Mouse (Mus musculus): ENCODE results near the gene Actr2.
"Not testable (repeated sequence)": the region's sequence is repeated elsewhere in the genome, so short reads cannot be mapped to it uniquely, and the experiment has no call there.

Actr2 gene

DNA sequence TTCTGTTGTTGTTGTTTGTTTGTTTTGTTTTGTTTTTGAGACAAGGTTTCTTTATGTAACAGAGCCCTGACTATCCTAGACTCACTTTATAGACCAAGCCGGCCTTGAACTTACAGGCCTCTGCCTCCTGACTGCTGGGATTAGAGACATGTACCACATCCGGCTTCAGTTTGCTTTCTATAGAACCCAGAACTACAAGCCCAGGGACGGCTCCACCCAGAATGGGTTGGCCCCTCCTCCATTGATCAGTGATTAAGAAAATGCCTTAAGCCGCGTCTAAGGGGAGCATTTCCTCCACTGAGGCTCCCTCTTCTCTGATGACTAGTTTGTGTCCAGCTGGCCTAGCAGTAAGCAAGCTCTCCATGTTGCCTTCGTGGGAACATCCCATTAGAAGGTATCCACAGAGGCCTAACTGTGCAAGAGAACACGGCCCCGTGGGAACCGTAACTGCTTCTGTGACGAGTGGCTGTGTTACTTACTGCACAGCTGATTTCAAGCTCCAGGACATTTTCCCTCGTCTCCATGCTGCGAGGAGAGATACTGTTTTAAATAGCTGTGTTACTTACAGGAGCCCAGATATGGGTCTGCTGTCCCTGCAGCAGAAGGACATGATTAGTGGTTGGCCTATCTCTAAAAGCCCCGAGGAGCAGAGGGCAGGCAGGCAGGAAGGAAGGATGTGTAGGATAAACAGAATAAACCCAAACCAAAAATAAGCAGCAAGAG, 59.7 kb downstream of the Actr2 start:
- DNase-seq (ENCODE audit: low read depth, low spot score) = no peak

DNA sequence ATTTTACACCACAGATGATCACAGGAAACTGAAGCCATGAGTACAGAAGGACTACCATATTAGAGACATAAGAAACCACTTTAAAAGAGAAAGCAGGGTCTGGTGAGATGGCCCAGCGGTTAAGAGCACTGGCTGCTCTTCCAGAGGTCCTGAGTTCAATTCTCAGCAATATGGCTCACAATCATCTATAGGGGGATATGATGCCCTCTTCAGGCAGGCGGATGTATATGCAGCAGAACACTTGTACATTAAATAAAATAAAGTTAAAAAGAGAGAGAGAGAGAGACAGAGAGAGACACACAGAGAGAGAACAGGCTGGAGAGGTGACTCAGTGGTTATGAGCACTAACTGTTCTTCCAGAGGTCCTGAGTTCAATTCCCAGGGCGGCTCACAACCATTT, 67.1 kb downstream of the Actr2 start:
- no peak for DNase-seq (ENCODE audit: low read depth, low spot score)

DNA sequence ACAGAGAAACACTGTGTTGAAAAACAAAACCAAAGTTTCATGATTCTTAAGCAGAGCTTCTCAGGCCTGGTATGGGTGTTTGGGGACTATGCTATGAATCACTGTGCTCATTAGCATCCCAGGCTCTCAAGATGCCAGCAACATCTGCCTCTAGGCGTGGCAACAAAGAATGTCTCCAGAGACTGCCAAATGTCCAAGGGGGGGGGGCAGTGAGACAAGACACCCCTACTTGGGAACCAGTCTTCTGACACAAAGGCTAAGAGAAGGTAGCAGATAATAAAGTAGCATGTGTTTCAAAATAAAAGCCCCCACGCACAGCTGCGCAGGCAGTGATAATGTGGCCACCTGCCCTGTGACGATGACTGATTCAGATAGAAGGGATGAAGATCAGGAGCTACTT, 69.5 kb downstream of the Actr2 start:
- peak; percentile 73 for DNase-seq (ENCODE audit: low read depth, low spot score)

DNA sequence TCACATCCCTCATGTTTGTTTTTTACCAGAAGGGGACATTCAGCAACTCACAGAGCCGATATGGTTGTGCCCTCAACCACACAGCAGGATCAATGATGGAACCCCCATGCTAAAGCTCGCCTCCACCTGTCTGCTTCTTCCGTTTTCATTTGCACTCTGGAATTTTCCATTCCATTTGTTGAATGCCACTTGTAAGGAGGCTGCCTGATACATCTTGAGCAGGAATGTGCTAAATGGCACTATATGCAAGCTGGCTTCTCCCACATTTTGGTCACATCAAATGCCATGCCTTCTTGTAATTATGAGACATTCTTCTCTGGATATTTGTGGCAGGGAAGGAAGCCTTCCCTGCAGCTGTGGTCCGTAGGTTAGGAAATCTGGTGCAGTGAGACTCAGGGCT, 70.6 kb downstream of the Actr2 start:
- no peak for DNase-seq (ENCODE audit: low read depth, low spot score)

DNA sequence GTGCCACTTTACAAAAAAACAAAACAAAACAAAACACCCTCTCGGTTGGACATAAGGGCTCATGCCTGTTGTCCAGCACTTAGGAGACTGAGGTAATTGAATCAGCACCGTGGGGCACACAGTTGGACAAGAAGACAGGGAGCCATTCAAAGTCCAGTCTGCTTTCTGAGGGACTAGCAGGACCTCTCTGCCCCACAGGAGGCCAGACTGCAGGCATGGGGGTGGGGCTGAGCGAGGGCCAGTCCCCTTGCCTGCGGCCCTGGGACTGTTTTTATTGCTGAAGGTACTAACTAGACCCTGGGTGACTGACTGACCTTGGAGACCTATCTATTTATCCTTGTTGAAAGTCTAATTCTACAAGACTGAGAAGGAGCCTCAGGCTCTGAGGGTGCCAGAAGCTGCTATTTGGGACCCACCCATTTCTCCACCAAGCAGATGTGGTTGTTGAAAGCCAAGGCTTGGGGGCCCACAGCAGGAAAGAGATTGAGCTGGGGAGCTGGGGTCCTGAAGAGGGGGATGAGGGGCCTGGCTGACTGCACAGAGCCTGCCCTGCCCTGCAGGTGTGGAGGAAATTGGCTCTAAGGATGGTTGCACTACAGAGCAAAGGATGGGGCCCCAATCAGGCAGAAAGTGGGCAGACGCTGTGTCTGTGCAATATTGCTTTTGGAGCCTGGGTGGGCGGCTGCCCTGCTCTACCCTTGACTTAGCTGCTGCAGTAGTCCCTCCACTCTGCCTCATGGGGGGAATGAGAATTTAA, 71.4 kb downstream of the Actr2 start:
- DNase-seq (ENCODE audit: low read depth, low spot score) = no peak

DNA sequence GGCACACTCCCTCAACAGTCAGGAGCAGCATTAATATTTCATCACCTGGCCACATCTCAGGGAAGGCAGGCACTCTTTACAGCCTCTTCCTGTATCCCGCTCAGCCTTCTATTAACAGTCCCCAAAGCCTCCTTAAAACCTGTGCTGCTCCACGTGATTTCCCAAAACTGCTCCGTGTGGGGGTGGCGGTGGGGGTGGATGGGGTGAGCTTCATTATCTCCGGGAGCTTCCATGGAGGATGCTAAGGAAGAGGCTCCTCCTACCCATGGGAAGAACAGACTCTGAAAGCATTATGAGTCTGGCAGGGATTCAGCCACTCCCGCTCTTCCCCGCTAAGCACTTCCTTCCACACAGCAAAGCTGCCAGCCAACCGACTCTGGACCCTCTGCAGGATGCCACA, 74.0 kb downstream of the Actr2 start:
- no peak for DNase-seq (ENCODE audit: low read depth, low spot score)

DNA sequence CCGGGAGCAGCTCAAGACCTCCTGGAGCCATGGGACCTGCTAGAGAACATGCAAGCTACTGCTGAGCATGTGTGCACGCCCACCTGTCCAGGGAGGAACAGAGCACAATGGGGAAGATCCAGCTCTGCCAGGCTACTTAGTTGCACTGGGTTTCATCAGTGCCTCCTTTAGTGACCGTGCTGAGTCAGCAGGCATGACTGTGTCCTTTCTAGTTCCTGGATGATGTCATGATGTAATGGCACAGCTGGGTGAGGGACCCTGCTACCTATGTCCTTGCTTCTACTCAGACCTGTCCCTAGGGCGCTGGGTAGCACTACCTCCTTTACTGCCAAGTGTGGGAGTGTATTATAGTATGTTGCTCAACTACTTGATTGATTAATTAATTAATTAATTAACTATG, 75.0 kb downstream of the Actr2 start:
- DNase-seq (ENCODE audit: low read depth, low spot score) = peak; percentile 79

DNA sequence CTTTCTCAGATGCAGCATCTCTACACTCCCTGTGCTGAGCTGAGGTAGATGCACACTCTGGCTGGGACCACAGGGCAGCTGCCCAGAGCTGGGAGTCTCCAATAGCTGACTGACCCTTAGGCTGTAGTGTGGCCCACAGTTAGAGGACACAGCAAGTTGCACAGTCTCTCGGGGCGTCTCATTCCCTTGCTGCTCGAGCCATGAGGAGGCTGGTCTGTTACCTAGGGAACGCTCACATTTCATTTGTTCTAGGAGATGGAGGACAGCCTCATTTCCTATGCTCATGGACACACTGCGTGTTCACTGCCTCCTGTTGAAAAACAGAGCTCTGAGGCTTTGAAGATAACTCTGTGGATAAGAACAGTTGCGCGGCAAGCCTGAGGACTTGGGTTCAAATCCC, 76.7 kb downstream of the Actr2 start:
- no peak for DNase-seq (ENCODE audit: low read depth, low spot score)

DNA sequence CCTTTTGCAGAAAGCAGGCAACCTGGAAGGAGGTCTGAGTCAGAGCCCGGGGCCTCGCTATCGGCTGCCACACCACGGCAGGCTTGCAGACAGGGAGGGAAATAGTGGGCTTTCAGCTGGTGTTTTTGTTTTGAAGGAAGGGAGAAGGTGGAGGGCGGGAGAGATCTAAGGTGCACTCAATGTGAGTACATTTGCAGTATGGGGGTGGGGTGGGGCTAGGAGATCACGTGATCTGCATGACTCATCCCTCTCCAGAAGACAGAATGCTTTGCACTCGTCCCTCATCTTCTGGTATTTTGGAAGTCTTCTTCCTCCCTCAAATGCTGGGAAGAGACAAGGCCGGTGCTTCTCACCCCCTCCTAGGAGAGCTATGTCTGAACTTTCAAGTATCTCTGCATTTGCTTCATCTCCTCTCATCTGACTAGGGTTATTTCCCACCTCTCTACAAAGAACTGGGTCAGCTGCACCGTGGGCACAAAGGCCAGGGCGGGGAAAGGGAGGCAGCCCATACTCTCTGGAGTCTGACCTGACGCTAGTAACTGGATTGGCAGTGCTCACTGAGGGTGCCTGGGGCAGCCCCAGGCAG, 77.3 kb downstream of the Actr2 start:
- DNase-seq (ENCODE audit: low read depth, low spot score) = peak; percentile 64

DNA sequence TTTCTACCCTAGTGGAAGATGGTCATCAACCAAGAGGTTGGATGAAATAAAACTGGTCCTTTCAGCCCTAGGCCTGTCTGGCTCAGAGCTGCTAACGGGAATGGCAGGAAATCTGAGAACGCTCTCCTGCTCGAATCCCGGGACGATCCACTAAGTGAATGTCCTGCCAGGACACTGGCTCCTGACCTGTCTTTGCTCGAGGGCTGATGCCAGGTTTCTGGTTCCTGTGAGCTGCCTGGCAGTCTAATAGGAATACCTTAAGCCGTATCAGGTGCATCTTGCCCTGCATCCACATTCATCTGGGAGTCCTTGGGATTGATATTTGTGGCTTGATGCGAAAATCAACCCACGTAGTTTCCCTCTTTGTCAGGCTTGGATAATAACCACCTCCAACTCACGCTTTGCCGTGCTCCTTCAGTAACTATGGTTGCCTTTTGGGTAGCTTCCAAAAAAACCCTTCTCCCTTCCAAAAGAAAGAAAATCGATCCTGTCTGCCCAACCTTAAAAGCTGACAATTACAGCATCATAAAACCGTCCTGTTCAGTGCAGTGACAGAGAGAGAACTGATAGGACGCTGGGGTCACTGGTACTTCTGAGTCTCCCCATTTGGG, 78.3 kb downstream of the Actr2 start:
- no peak for DNase-seq (ENCODE audit: low read depth, low spot score)

DNA sequence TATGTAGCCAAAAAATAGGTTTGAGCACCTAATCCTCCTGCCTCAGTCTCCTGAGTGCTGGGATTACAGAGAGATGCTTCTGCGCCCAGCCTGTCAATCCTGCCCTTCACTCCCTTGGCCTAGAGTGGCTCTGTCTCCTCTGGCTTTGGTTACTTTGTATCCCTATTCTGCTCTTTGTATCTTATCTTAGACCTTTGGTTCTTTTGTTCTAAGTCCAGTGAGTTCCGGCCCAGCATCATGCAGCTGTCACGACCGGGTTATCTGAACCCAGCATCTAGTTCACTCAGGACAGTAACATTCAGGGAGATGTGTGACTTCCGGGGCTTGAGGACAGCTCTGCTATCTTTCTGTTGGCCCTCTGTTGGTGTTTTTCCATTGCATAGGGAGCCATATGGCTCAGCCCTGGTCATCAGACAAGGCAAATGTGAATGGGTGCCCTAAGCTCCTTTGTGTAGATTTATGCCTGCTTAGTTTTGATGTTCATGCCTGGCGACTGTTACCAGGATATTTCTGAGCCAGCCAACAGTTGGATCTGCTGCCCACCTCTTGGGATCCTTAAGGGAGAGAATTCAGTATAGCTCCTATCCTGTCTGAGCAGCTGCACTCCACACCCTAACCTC, 79.1 kb downstream of the Actr2 start:
- DNase-seq (ENCODE audit: low read depth, low spot score) = no peak

DNA sequence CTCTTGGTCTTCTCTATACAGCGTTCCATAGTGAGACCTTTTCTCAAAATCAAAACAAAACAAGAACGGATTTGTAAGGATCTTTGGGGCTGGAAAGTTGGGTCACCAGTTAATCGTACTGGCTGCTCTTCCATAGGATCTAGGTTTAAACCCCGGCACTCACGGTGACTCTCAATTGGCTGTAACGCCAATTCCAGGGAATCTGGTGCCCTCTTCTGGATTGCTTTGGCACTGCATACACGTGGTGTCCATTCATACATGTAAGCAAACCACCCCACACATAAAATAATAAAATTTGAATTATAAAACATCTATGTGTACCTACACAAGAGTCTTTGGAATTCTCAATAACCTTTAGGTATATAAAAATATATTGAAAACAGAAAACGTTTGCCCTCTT, 81.2 kb downstream of the Actr2 start:
- no peak for DNase-seq (ENCODE audit: low read depth, low spot score)

DNA sequence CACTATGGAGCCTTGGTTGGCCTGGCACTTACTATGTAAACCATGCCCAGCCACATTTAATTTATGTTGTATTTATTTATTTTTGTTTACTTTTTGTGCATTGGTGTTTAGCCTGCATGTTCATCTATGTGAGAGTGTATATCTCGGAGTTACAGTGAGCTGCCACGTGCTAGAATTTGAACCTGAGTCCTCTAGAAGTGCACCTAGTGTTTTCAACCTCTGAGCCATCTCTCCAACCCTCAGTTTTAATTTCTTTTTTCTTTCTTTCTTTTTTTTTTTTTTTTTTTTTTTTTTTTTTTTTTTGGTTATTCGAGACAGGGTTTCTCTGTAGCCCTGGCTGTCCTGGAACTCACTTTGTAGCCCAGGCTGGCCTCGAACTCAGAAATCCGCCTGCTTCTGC, 81.7 kb downstream of the Actr2 start:
- DNase-seq (ENCODE audit: low read depth, low spot score) = not testable (repeated sequence)

DNA sequence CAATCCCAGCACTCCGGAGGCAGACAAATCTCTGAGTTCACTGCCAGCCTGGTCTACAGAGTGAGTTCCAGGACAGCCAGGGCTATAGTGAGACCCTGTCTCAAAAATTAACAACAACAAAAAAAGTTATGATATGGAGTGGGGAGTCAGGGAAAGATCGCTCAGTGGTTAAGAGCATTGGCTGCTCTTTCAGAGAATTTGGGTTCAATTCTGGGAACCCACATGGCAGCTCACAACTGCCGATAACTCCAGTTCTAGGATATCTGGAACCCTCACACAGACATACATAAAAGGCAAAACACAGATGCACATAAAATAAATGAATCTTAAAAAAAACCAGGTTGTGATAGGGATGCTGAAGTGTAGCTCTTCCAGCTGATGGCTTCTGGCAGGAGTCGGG, 83.7 kb downstream of the Actr2 start:
- DNase-seq (ENCODE audit: low read depth, low spot score) = no peak

DNA sequence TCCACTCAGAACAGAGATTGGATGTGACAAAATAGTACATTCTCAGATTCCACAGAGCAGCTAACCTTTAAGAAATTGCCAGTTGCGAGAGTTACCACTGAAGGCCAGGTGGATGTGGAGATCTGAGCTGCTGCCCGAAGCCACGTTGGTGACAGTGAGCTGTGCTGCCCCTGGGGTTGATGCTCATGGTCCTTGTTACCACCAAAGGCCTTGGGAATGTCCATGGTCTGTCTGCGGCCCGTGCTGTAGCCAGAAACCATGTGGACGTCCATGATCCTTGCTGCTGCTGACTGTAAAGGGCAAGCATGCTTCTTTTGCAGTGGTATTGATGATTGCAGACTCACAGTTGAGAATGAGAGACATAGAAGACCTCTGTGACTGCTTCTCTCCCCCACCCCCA, 84.3 kb downstream of the Actr2 start:
- no peak for DNase-seq (ENCODE audit: low read depth, low spot score)

DNA sequence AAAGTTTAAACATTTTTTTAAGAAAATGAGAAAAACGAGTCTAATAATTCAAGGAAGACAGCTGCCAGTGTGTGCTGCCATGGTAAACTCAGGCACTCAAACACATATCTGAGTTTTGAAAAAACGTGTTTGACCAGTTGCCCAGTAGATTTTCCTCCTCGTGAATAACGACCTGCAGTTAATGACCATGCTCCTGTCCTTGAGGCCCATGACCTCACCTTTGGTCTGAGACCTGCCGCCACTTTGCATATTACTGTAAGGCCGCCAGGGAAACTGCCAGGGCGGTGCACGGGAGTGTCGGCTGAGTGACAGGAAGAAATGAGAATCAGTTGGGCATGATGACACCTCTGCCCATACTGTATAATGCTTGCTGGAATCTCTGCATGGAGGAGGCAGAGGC, 85.0 kb downstream of the Actr2 start:
- no peak for DNase-seq (ENCODE audit: low read depth, low spot score)

DNA sequence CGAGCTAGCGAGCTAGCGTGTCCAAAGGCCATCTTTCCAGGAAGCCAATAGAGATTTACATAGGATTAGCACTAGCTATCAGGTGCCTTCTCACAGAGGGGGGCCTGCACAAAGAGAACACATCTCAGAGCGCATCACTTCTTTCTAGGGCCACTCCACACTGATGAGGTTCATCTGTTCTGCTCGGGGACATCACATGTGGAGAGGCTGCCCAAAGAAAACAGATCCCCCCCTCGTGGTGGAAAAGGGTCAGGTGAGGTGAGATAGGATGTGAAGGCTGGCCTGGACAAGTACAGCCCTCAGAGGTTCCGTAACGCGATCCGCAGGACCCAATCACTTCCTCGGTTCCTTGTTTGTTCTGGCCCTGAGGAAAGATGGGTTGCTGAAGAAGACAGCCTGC, 86.8 kb downstream of the Actr2 start:
- DNase-seq (ENCODE audit: low read depth, low spot score) = no peak

DNA sequence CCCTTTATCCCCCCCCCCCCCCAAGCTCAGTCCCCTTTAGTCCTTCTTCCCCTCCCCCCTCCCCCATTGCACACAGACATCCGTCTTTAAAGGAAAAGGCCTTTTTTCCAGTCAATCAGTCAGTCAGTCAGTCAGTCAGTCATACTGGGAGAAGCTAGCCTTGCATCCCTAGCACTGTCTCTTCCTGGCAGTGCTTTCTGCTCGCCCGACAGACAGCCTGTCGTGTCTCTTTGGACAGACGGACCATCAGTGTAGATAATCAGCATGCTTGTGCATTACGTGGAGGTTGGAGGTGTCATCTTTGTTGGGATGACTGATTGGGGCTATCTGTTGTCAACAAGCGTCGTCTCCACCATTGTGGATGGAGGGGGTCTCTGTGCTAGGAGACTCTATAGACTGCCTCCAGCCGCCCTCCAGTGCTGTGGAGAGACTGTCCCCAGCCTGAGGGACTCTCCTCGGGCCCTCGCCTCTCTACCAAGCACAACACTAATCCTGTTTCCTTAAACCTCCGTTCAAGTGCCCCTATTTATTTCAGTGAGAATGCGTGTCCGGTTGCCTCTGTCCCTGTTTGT, 89.7 kb downstream of the Actr2 start:
- no peak for DNase-seq (ENCODE audit: low read depth, low spot score)

DNA sequence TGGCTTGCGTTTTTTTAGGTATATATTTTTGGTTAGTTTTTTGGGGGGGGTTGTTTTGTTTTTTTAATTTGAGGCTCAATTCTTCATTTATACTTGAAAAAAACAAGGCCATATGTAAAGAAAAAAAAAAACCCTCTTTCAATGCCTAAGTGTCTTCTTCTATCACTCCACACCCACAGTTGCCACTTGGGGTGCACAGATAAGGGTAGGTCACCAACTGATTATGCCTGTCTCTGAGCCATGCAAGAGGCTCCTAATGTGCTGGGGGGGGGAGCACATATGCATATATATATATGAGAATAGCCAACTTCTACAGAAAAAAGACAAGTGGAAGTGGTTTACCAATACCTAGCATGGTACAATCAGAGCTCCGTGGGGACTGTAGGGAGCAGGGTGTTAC, 90.3 kb downstream of the Actr2 start:
- no peak for DNase-seq (ENCODE audit: low read depth, low spot score)

DNA sequence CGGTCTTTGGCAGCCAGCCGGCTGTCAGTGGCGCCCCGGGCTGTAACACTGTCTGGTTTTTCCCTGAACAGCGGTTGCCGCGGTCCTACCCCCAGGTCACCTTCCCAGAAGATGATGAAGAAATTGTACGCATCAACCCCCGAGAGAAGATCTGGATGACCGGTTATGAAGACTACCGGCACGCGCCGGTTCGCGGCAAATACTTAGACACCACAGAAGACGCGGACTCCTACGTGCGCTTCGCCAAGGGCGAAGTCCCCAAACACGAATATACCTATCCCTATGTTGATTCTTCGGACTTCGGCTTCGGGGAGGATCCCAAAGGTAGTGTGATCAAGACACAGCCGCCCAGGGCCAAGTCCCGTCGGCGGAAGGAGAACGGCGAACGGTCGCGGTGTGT, 92.0 kb downstream of the Actr2 start:
- no peak for DNase-seq (ENCODE audit: low read depth, low spot score)

DNA sequence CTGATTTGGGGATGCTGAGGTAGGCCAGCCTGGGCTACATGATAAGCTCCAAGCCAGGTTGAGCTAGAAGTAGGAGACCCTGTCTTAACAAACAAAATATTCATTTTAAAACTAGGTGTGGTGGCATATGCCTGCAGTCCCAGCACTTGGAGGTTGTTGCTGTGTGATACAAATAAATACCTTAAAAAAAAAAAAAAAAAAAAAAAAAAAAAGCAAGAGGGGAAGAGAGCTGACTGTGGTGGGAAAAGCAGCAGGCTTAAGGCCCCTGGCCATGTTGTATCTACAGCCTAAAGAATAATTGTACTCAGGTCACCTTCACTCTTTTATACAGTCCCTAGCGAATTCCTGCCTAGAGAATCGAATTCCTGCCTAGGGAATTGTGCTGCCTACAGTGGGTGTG, 93.8 kb downstream of the Actr2 start:
- DNase-seq (ENCODE audit: low read depth, low spot score) = no peak

DNA sequence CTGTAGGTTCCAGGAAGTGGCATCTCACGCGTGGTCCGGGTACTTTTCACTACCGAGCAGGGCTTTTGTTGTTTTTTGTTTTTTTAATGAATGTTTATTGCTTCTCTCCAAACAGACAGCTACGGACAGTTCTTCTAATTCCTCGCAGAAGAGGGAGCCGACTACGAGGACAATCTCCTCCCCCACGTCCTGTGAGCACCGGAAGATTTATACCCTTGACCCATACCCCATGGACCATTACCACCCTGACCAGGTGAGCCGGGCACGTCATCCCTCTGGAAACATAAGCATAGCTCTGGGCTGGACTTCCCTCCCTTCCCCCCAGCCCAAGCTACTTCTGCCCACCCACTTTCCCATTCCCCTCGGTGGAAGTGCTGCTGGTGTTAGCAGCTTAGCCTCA, 94.8 kb downstream of the Actr2 start:
- no peak for DNase-seq (ENCODE audit: low read depth, low spot score)
